Mouse (Mus musculus) heart, postnatal 0 days (tissue): ENCODE results near the gene Gm10382.

Experiments used
- CTCF ChIP-seq: IDR thresholded peaks from 2 replicates; pipeline ENCODE4 v1.5.1; 2016; ENCODE audit warnings: antibody characterized with exemption, control low read depth, low read depth
- EP300 ChIP-seq: IDR thresholded peaks from 2 replicates; pipeline ENCODE4 v1.6.1; 2016; ENCODE audit warnings: antibody characterized with exemption, low read depth

DNA sequence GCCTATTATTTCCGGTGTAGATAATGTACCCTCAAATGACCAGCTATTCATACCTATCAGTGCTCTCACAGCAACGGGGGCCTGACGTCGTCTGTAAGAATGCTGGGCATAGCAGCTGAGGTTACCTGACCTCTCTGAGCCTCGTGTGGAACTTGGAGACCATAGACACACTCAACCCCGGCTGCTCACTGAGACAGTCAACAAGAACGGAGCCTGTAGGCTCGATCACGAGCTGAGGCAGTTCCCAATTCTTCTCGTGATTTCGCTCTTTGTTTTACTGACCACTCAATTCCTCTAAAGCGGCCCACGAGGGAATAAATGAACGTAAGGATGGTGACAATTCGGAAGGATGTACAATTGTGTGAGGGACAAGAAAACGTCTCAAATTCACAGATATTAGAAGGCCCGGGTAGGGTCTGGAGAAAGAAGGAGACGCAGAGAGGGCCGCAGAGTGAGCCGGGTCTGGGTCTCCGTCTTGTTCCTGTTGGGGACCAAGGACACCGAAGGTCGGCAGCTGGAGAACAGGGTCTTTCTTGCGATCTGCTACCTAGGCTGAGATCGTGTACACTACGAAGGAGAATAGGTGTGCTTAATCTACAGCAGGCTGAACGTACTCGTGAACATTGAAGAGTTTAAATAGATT, 15.9 kb downstream of the Gm10382 start:
- TF ChIP-seq EP300 (no peak), CTCF (no peak)
